Mouse (Mus musculus) ES-Bruce4 (cell line): ENCODE results near the gene Dus2.

ENCODE experiments used
- CTCF ChIP-seq: IDR thresholded peaks from one replicate; pipeline ENCODE4 v1.8.1; 2011; ENCODE audit warnings: low read depth, low read length
- POLR2A ChIP-seq: IDR thresholded peaks from one replicate; pipeline ENCODE4 v1.8.1; 2011; ENCODE audit warnings: low read length; ENCODE audit not compliant: insufficient read depth

DNA sequence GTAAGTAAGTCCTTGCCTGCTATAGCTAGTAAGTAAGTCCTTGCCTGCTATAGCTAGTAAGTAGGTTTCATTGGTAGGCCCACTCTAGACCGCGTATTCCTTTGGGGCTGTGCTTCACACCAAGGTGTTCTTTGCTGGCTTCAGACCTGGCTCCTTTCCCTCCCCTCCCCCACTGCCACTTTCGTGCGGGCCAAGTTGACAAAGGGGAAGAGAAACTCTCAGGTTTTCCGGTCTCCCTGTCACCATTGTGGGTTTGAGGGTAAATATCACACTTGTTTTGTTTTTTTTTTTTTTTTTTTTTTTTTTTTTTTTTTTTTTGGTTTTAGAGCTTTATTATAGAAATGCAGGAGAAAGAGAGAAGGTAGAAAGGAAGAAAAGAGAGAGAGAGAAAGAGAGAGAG, 1.4 kb downstream of the Dus2 start:
- TF ChIP-seq CTCF (no peak), POLR2A (no peak)
